Mouse (Mus musculus): ENCODE measurements around the gene Pbx3.

- no peak for TF ChIP-seq CTCF (IDR thresholded peaks at IDR 0.05; ENCODE audit: extremely low read depth, insufficient read length, insufficient replicate concordance, low read depth, low read length)
- TF ChIP-seq POLR2A (IDR thresholded peaks at IDR 0.05; ENCODE audit: low read depth, low read length): no peak
These were observed 145.3 kb downstream of the Pbx3 start for GRCm38 (mm10) chr2:34227688-34228087.

All from small intestine, adult 2 months (tissue).